Mouse (Mus musculus) liver, adult 2 months (tissue): ENCODE measurements at regions not wholly inside any gene's neighbourhood (a gene's known extent, or its start where the extent isn't known, plus 50 kb on each side); places are given as distances from the start of the nearest gene placed in this dataset.

ENCODE experiments used
- CTCF ChIP-seq: fragments of 200-500 bp; IDR thresholded peaks from 2 replicates; pipeline ENCODE4 v1.5.1; 2011; ENCODE audit warnings: low read depth, low read length, control low read depth
- POLR2A ChIP-seq: fragments of 200-500 bp; IDR thresholded peaks from 2 replicates; pipeline ENCODE4 v1.6.1; 2011; ENCODE audit warnings: low read length, control low read depth; ENCODE audit not compliant: insufficient read depth; ENCODE audit errors: extremely low read depth

GRCm38 (mm10) chr6:49670991-49671390, 151.5 kb upstream of the Npy start:
- TF ChIP-seq POLR2A (no peak), CTCF (no peak)
